ENCODE assay signal across 18 mouse cellular contexts in genomic region chr10:49542249-49542648, GRCm38 (mm10).
DNase-seq lines count a peak whose midpoint lies in the region; ATAC-seq and TF ChIP-seq lines count a peak whose summit lies in the region.
"Had no signal": no experiment of that assay in that cellular context is flagged by ENCODE, and none has a peak within 500 bp of the region (broad histone marks: within the 10 kb centered on the region; RNA-seq: fewer than 3 reads in every experiment).

No protein-coding gene starts in this region.

- no peaks in the 10 kb centered on the region for H3K27me3 ChIP-seq in midbrain, postnatal 0 days (ENCODE audit: insufficient read depth, low read length)
- H3K27me3 ChIP-seq in midbrain, embryonic 16.5 days (ENCODE audit: control insufficient read depth, insufficient read depth, low read depth, low read length) = no peaks in the 10 kb centered on the region
- H3K27me3 ChIP-seq: embryonic facial prominence, embryonic 13.5 days; forebrain, embryonic 12.5 days; heart, embryonic 15.5 days had no signal

- no peak for TF ChIP-seq CTCF in midbrain, postnatal 0 days (IDR thresholded peaks at IDR 0.05)

- H3K9me3 ChIP-seq in midbrain, postnatal 0 days (ENCODE audit: low read length) = no peaks in the 10 kb centered on the region
- H3K9me3 ChIP-seq in midbrain, embryonic 16.5 days (replicated peaks; ENCODE audit: control insufficient read depth, low read length, poor library complexity, severe bottlenecking) = no peaks in the 10 kb centered on the region
- H3K9me3 ChIP-seq: embryonic facial prominence, embryonic 13.5 days; forebrain, embryonic 12.5 days; heart, embryonic 15.5 days had no signal

- ATAC-seq in midbrain, postnatal 0 days (ENCODE audit: low FRiP score) = no peak
- ATAC-seq in midbrain, embryonic 16.5 days = no peak
- ATAC-seq: forebrain, embryonic 16.5 days; intestine, embryonic 16.5 days had no signal

- no peaks in the 10 kb centered on the region for H3K4me1 ChIP-seq in midbrain, postnatal 0 days (ENCODE audit: insufficient read depth, low read length)
- no peaks in the 10 kb centered on the region for H3K4me1 ChIP-seq in midbrain, embryonic 16.5 days (ENCODE audit: control insufficient read depth, insufficient read depth, low read length)
- H3K4me1 ChIP-seq: embryonic facial prominence, embryonic 13.5 days; forebrain, embryonic 12.5 days; heart, embryonic 15.5 days had no signal

- peak; percentile 37 for DNase-seq in cerebellum, adult 11-12 months
- no peak for DNase-seq in cerebellum, adult 11 months
- DNase-seq in midbrain, postnatal 0 days (ENCODE audit: low spot score) = peak; percentile 48
- peak; percentile 32 for DNase-seq in cerebellum, adult 9-11 months
- no peak for DNase-seq in c-Kit-positive CD71-positive TER-119-positive erythroid progenitor cells, embryonic 14.5 days (ENCODE audit: low spot score)
- no peak for DNase-seq in layer of hippocampus, postnatal 36 days
- DNase-seq: adrenal gland, postnatal 10 days; gastrocnemius, postnatal 10 days; heart, adult 18-20 months; heart, postnatal 14 days had no signal

- H3K36me3 ChIP-seq in midbrain, postnatal 0 days (ENCODE audit: insufficient read depth, low read length) = no peaks in the 10 kb centered on the region
- H3K36me3 ChIP-seq in midbrain, embryonic 16.5 days (ENCODE audit: control insufficient read depth, insufficient read depth, low read length) = no peaks in the 10 kb centered on the region
- H3K36me3 ChIP-seq: embryonic facial prominence, embryonic 13.5 days; forebrain, embryonic 12.5 days; heart, embryonic 15.5 days had no signal

- H3K4me2 ChIP-seq in midbrain, postnatal 0 days (ENCODE audit: low read depth, low read length, poor library complexity, severe bottlenecking) = no peak overlapping the region
- H3K4me2 ChIP-seq in midbrain, embryonic 16.5 days (ENCODE audit: low read length) = no peak overlapping the region
- H3K4me2 ChIP-seq: embryonic facial prominence, embryonic 13.5 days; forebrain, embryonic 12.5 days; heart, embryonic 11.5 days; heart, embryonic 15.5 days; hindbrain, embryonic 14.5 days had no signal

- no peak overlapping the region for H3K9ac ChIP-seq in midbrain, postnatal 0 days (replicated peaks; ENCODE audit: low read length, poor library complexity, severe bottlenecking)
- H3K9ac ChIP-seq in midbrain, embryonic 16.5 days (ENCODE audit: low read depth, low read length) = no peak overlapping the region
- H3K9ac ChIP-seq: embryonic facial prominence, embryonic 13.5 days; forebrain, embryonic 12.5 days; heart, embryonic 15.5 days; hindbrain, embryonic 14.5 days had no signal

- H3K4me3 ChIP-seq in midbrain, postnatal 0 days (ENCODE audit: low read depth, low read length) = no peak overlapping the region
- H3K4me3 ChIP-seq in midbrain, embryonic 16.5 days (ENCODE audit: low read depth, low read length) = no peak overlapping the region
- H3K4me3 ChIP-seq: embryonic facial prominence, embryonic 13.5 days; forebrain, embryonic 12.5 days; heart, embryonic 15.5 days had no signal

- no peak overlapping the region for H3K27ac ChIP-seq in midbrain, postnatal 0 days (ENCODE audit: low read depth, low read length)
- H3K27ac ChIP-seq in midbrain, embryonic 16.5 days (ENCODE audit: low read length) = no peak overlapping the region
- H3K27ac ChIP-seq: embryonic facial prominence, embryonic 13.5 days; forebrain, embryonic 12.5 days; heart, embryonic 15.5 days; hindbrain, embryonic 14.5 days had no signal

- WGBS in midbrain, postnatal 0 days = 31% methylated on average over 1 of the region's 1 CpGs
- WGBS in midbrain, embryonic 16.5 days = 62% methylated on average over 1 of the region's 1 CpGs

Comparison
In these comparisons a context has a peak if more than half of its experiments do, and no peak if none do; other contexts are left out.
1. DNase-seq: peak in cerebellum, adult 11-12 months (single experiment), midbrain, postnatal 0 days (single experiment) and cerebellum, adult 9-11 months (single experiment); none in cerebellum, adult 11 months (single experiment), c-Kit-positive CD71-positive TER-119-positive erythroid progenitor cells, embryonic 14.5 days (single experiment) and layer of hippocampus, postnatal 36 days (0 of 2).